Mouse (Mus musculus): ENCODE measurements around the gene Hoxd11. TPM values are rescaled to one million over a fixed set of nuclear protein-coding genes. Genes with fewer than 3 reads are reported as not detected.

Gene Hoxd11
- polyA plus RNA-seq, 1 experiment from 2014 or later = not detected

DNA sequence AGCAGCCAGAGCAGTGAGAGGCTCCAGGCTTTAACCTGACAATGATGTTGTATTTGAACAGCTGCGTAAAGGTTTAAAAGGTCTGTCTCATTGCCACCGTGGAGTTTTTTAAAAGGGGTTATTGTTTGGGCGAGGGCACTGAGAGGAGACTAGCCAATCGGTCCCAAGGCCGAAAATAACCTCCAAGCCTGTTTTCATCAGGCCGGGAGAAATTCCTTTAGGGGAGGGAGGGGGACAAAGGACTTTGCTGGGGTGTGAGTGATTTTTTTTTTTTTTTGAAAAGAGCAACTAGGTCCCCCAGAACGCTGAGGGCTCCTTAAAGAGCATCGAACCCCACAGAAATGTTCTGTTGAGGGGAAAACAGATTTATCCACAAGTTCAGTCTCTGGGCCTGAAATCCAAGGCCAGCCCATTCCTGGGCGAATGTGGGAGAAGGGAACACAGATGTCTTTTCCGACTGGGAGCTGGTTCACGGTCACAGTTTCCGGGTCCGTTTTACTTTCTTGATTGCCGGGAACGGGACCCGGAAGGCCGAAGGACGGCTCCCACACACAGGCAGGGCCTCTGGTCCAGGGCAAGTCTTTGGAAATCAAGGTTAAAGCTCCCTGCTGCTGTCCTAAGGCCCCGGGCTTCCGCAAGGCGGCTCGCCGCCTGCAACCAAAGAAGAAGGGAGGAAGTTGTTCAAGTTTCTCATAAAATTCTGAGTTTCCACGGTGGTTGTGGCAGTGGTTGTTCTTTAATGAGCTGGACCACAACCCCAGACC lies 10.4 kb downstream of the Hoxd11 start:
- TF ChIP-seq EP300 (IDR thresholded peaks at IDR 0.05) (no peak), CTCF (IDR thresholded peaks at IDR 0.05) (no peak)
- no peak overlapping the region for H3K4me3 ChIP-seq (ENCODE audit: low read depth, low read length)
- H3K36me3 ChIP-seq (ENCODE audit: insufficient read depth, low read length) = no peaks in the 10 kb centered on the region
- peaks cover 92% of the 10 kb centered on the region for H3K27me3 ChIP-seq (replicated peaks; ENCODE audit: insufficient read depth, low read length)
- H3K4me2 ChIP-seq (replicated peaks; ENCODE audit: low read depth, low read length) = no peak overlapping the region
- H3K9me3 ChIP-seq (ENCODE audit: low read length) = no peaks in the 10 kb centered on the region
- DNase-seq (ENCODE audit: low spot score) = no peak
- no peak for ATAC-seq
- 4% methylated on average over 24 of the region's 24 CpGs for WGBS
- H3K27ac ChIP-seq (ENCODE audit: low read length) = no peak overlapping the region
- no peaks in the 10 kb centered on the region for H3K4me1 ChIP-seq (ENCODE audit: insufficient read depth, low read depth, low read length)
- no peak overlapping the region for H3K9ac ChIP-seq (replicated peaks; ENCODE audit: low read depth)

DNA sequence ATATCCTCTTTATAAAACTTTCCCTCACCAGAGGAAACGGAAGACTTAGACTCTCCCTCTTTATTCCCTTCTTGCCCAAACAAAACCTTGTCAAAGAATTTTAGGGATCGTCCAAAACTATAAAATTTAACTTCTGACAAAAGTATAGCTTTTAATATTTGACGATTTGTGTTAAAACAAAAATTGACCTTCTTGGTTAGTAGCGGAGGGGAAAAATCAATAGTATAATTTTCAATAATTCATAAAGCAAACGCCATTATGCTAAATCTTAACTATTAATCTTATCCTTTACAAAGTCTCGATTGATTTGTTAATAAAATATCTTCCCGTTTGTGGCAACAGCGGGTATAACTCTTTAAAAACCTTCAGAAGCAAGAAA lies 11.0 kb downstream of the Hoxd11 start:
- H3K9me3 ChIP-seq (ENCODE audit: low read length) = no peaks in the 10 kb centered on the region
- 10% methylated on average over 8 of the region's 8 CpGs for WGBS
- H3K27me3 ChIP-seq (replicated peaks; ENCODE audit: insufficient read depth, low read length) = peaks cover 92% of the 10 kb centered on the region
- no peaks in the 10 kb centered on the region for H3K4me1 ChIP-seq (ENCODE audit: insufficient read depth, low read depth, low read length)
- no peak overlapping the region for H3K4me2 ChIP-seq (replicated peaks; ENCODE audit: low read depth, low read length)
- no peaks in the 10 kb centered on the region for H3K36me3 ChIP-seq (ENCODE audit: insufficient read depth, low read length)
- ATAC-seq (no peak), DNase-seq (ENCODE audit: low spot score) (no peak)
- TF ChIP-seq EP300 (IDR thresholded peaks at IDR 0.05) (no peak), CTCF (IDR thresholded peaks at IDR 0.05) (no peak)
- H3K27ac ChIP-seq (ENCODE audit: low read length) = no peak overlapping the region
- no peak overlapping the region for H3K4me3 ChIP-seq (ENCODE audit: low read depth, low read length)
- H3K9ac ChIP-seq (replicated peaks; ENCODE audit: low read depth) = no peak overlapping the region

DNA sequence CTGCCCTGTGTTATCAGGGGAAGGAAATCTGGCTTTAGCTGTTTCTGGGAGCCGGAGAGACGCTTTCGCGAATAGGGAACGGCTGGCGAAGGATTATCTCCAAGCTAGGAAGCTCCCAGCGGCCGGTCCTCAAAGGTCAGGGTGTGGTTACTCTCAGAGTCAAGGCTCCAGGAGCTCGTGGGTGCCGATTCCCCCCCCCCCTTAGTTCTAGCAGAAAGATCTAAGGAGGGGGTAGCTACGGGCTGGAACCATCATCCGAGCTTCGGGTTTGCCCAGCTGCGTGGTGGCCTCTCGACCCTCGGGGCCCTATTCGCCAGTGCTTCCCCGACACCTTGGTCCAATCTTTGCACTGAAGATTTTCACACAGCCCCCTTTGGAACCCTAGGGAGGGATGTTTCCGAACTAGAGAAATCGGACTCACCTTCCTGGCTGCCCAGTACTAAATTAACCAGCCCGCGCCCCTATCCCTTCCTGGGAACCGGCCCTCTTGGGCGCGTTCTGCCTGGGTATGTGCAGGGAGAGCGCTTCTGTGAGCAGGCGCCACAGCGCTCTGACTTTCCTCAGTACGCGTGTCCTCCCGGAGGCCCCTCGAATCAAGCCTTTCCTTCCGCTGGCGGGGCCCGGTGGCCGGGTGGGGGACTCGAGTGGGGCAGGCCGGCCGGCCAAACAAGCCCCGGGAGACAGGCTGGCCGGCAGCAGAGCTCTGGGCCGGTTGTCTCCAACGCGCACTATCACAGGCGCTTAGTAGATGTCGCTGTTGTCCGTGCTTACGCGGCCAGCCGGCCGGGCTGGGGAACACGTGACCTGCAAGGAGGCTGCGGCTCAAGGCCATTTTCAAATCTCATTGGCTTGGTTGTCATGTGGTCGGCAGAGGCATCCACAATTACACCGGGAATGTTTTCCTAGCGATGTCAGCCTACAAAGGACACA lies 11.9 kb downstream of the Hoxd11 start, which contains the start of gene Hoxd10:
TSS of gene Hoxd10 (plus strand) at position 903 of the 930 bp plus-strand sequence.
- no peak within 1 kb of the TSS for H3K4me2 ChIP-seq (replicated peaks; ENCODE audit: low read depth, low read length)
- H3K27me3 ChIP-seq (replicated peaks; ENCODE audit: insufficient read depth, low read length) = peaks cover 95% of the 10 kb centered on the region
- no peak within 1 kb of the TSS for H3K27ac ChIP-seq (ENCODE audit: low read length)
- peak; percentile 60 for DNase-seq (ENCODE audit: low spot score)
- H3K4me1 ChIP-seq (ENCODE audit: insufficient read depth, low read depth, low read length) = no peaks in the 10 kb centered on the region
- WGBS = 3% methylated on average over 46 of the region's 56 CpGs
- no peak within 1 kb of the TSS for H3K9ac ChIP-seq (replicated peaks; ENCODE audit: low read depth)
- H3K4me3 ChIP-seq (ENCODE audit: low read depth, low read length) = no peak within 1 kb of the TSS
- ATAC-seq = peak; percentile 68
- no peaks in the 10 kb centered on the region for H3K9me3 ChIP-seq (ENCODE audit: low read length)
- no peak for TF ChIP-seq EP300 (IDR thresholded peaks at IDR 0.05)
- TF ChIP-seq CTCF (IDR thresholded peaks at IDR 0.05) = peak; percentile 56
- H3K36me3 ChIP-seq (ENCODE audit: insufficient read depth, low read length) = no peaks in the 10 kb centered on the region

DNA sequence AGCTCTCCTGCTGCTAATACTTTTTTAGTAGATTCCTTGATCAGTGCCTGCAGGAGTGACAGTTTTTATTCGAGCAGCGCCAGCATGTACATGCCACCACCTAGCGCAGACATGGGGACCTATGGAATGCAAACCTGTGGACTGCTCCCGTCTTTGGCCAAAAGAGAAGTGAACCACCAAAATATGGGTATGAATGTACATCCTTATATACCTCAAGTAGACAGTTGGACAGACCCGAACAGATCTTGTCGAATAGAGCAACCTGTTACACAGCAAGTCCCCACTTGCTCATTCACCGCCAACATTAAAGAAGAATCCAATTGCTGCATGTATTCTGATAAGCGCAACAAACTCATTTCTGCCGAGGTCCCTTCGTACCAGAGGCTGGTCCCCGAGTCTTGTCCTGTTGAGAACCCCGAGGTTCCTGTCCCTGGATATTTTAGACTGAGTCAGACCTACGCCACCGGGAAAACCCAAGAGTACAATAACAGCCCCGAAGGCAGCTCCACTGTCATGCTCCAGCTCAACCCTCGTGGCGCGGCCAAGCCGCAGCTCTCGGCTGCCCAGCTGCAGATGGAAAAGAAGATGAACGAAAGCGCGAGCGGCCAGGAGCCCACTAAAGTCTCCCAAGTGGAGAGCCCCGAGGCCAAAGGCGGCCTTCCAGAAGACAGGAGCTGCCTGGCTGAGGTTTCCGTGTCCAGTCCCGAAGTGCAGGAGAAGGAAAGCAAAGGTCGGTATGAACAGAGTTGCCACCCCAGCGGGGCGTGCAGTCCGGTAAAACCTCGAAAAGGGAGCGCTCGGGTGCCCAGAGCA lies 12.8 kb downstream of the Hoxd11 start:
- no peak for ATAC-seq
- H3K27me3 ChIP-seq (replicated peaks; ENCODE audit: insufficient read depth, low read length) = peaks cover 95% of the 10 kb centered on the region
- no peaks in the 10 kb centered on the region for H3K4me1 ChIP-seq (ENCODE audit: insufficient read depth, low read depth, low read length)
- 4% methylated on average over 35 of the region's 35 CpGs for WGBS
- no peak for TF ChIP-seq CTCF (IDR thresholded peaks at IDR 0.05)
- TF ChIP-seq EP300 (IDR thresholded peaks at IDR 0.05) = no peak
- H3K4me3 ChIP-seq (ENCODE audit: low read depth, low read length) = no peak overlapping the region
- no peak for DNase-seq (ENCODE audit: low spot score)
- H3K36me3 ChIP-seq (ENCODE audit: insufficient read depth, low read length) = no peaks in the 10 kb centered on the region
- H3K9me3 ChIP-seq (ENCODE audit: low read length) = no peaks in the 10 kb centered on the region
- H3K9ac ChIP-seq (replicated peaks; ENCODE audit: low read depth) = no peak overlapping the region
- H3K4me2 ChIP-seq (replicated peaks; ENCODE audit: low read depth, low read length) = no peak overlapping the region
- no peak overlapping the region for H3K27ac ChIP-seq (ENCODE audit: low read length)

DNA sequence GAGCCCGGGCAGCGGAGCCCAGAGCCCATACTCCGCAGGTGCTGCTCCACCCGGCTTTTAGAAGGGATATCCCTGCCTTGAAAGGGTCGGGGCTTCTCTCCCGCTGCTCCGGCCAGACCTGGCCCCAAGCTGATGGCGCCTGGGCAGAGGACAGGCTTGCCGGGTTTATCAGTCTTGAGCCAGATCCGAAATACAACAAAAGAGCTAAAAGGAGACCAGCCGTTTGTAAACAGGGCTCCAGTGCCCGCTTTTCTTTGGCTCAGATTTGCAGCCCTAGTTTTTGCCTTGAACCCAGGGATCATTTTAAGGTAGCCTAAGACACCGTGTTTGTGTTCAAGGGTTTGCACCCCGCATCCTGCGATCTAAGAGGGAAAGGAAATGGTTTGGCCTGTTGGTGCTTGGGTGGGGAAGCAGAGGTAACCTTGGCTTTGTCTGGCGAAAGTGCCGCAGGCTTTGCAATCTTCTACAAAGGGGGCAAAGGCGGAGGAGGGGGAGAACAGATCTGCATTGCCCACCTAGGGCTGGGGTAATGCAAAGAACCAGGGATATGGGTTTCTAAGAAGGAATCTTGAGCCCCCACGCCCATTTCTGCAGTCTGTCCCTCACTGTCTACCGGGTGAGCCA lies 13.6 kb downstream of the Hoxd11 start:
- Histone ChIP-seq H3K4me1 (ENCODE audit: insufficient read depth, low read depth, low read length) (0 out of 2 replicates have a peak, but pooled peaks cover 5% of the 10 kb centered on the region), H3K9ac (replicated peaks; ENCODE audit: low read depth) (no peak overlapping the region), H3K9me3 (ENCODE audit: low read length) (no peaks in the 10 kb centered on the region), H3K27me3 (replicated peaks; ENCODE audit: insufficient read depth, low read length) (peaks cover 95% of the 10 kb centered on the region), H3K4me2 (replicated peaks; ENCODE audit: low read depth, low read length) (no peak overlapping the region), H3K36me3 (ENCODE audit: insufficient read depth, low read length) (no peaks in the 10 kb centered on the region), H3K4me3 (ENCODE audit: low read depth, low read length) (no peak overlapping the region), H3K27ac (ENCODE audit: low read length) (no peak overlapping the region)
- DNase-seq (ENCODE audit: low spot score) = no peak
- under 1% methylated on average over 20 of the region's 20 CpGs for WGBS
- ATAC-seq = no peak
- TF ChIP-seq CTCF (IDR thresholded peaks at IDR 0.05) (no peak), EP300 (IDR thresholded peaks at IDR 0.05) (no peak)
